Mouse (Mus musculus): ENCODE measurements around the gene Srsf6. TPM values are rescaled to one million over a fixed set of nuclear protein-coding genes. Genes with fewer than 3 reads are reported as not detected.

Srsf6 gene
- total RNA-seq, 1 experiment from 2014 or later, result 160 TPM

DNA sequence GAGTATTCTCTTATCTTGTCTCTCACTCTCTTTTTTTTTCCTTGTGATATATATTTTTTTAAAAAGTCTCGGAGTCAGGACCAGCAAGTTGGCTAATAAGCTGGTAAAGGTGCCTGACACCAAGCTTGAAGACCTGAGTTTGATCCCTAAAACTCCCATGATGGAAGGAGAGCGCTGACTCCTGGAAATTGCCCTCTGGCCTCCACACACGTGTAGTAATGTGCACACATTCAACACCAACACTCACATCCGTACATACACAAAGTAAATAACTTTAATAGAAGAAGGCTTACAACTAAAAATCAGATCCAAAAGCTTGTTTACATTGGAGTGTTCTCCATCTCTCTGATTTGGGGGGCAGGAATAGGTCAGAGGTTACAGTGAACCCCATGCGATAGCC is 41.9 kb downstream of the Srsf6 start:
- no peak for ATAC-seq (replicated peaks; ENCODE audit: insufficient number of reproducible peaks, low FRiP score, low TSS enrichment, poor library complexity, severe bottlenecking)

DNA sequence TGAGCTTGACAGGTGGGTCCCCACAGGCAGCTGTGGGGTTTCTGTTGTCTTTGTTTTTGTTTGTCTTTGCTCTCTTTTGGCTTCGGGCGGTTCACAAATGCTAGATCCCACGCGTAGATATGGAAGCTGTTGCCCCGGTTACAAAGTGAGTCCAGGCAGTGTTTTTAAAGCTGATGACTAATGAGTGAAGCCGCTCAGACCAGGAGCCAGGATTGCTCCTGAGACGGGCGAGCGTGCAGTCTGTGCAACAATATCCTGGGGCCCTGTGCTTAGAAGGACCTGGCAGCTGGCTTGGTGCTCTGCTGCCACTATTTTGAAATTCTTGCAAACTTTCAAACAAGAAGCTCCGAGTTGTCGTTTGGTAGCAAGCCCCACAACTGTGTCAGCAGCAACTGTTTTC is 42.3 kb downstream of the Srsf6 start:
- ATAC-seq (replicated peaks; ENCODE audit: insufficient number of reproducible peaks, low FRiP score, low TSS enrichment, poor library complexity, severe bottlenecking), result no peak

GRCm38 (mm10) chr2:162975157-162975775 is 43.9 kb downstream of the Srsf6 start:
- no peak for ATAC-seq (replicated peaks; ENCODE audit: insufficient number of reproducible peaks, low FRiP score, low TSS enrichment, poor library complexity, severe bottlenecking)

DNA sequence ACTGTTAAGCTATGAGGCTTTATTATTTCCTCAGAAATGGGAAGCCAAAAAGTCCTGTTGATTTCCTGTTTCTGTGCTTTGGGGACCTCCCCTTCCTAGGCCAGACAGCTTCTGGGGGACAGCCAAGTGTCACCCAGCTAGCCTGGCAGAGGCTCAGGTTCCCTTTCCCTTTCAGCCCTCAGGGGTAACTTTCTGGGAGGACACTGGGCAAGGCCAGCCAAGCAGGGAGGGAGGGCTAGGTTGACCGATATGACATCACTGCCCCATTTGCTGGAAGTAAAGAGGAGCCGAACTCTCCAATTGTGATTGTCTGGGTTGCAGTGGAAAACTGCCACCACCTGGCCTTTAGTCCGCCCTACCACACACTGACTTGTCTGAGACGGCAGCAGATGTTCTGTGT is 44.7 kb downstream of the Srsf6 start:
- no peak for ATAC-seq (replicated peaks; ENCODE audit: insufficient number of reproducible peaks, low FRiP score, low TSS enrichment, poor library complexity, severe bottlenecking)

GRCm38 (mm10) chr2:162984381-162984780 is 53.1 kb downstream of the Srsf6 start:
- ATAC-seq (replicated peaks; ENCODE audit: insufficient number of reproducible peaks, low FRiP score, low TSS enrichment, poor library complexity, severe bottlenecking), result no peak

DNA sequence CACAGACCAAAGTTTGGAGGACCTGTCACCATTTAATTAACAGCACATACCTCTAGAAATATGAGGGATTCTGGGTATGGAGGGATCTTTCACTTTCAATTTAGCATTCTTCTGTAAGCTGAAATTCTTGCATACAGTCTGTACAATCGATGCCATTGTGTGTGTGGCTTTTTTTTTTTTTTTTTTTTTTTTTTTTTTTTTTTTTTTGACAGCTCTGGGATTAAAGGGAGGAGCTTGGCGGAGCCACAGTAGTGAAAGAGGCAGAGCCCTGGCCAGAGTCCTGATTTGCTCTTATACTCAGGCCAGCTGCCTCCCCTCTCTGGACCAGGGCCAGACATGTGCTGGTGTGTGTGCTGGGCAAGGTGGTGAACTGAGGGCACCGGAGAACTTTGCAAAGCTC is 54.6 kb downstream of the Srsf6 start:
- ATAC-seq (replicated peaks; ENCODE audit: insufficient number of reproducible peaks, low FRiP score, low TSS enrichment, poor library complexity, severe bottlenecking), result no peak

Other genes starting within 250 kb of the Srsf6 start
- gene L3mbtl1, start 11.9 kb downstream of the Srsf6 start, total RNA-seq (2017), result 0.32 TPM in 1 of 3 replicates, not detected in the others
- not detected in 3 replicates for gene Sgk2, start 55.8 kb downstream of the Srsf6 start, total RNA-seq (2017)
- gene Ift52, start 85.8 kb downstream of the Srsf6 start, total RNA-seq (2017), result 22.0 to 34.8 TPM (median 29.3 TPM) in 3 replicates
- 0.32 to 1.5 TPM in 2 of 3 replicates, not detected in the other for gene Mybl2, start 123.2 kb downstream of the Srsf6 start, total RNA-seq (2017)
- gene Gtsf1l, start 156.3 kb downstream of the Srsf6 start, total RNA-seq (2017), result not detected in 3 replicates